ENCODE assay signal across 12 mouse cellular contexts in the genomic region with DNA sequence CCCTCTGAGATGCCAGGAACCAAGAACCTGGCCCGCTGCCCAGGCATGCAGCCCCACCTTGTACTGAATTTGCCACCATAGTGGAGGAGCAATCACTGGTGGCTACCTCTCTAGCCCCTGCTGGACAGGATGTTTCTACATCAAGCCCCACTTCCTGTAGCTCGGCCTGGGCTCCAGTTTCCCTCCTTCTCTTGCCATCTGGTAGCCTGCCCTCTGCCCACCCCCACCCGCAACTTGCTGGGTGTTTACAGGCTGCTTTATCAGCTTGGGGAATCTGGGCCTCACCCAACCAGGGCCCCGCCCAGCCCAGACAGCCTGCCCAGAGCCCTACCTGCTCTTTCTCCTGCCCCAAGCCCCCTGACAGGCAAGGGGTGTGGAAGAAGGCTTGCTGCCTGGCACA. TPM values are rescaled to one million over a fixed set of nuclear protein-coding genes. Genes with fewer than 3 reads are reported as not detected.
DNase-seq lines count a peak whose midpoint lies in the region; ATAC-seq and TF ChIP-seq lines count a peak whose summit lies in the region.
"Had no signal": no experiment of that assay in that cellular context is flagged by ENCODE, and none has a peak within 500 bp of the region (broad histone marks: within the 10 kb centered on the region; RNA-seq: fewer than 3 reads in every experiment).

No protein-coding gene starts in this region.

- H3K4me1 ChIP-seq in liver, embryonic 14.5 days (replicated peaks; ENCODE audit: control insufficient read depth in 2 of 2, insufficient read depth in 2 of 2, low read length in 1 of 2) = peaks cover 6 to 23% of the 10 kb centered on the region in 2 experiments
- no peaks in the 10 kb centered on the region for H3K4me1 ChIP-seq in stomach, embryonic 15.5 days

- no peaks in the 10 kb centered on the region for H3K36me3 ChIP-seq in liver, embryonic 14.5 days (replicated peaks; ENCODE audit: control insufficient read depth, insufficient read depth, low read depth)
- H3K36me3 ChIP-seq in stomach, embryonic 15.5 days = no peaks in the 10 kb centered on the region

- H3K9ac ChIP-seq in liver, embryonic 14.5 days (replicated peaks) = no peak overlapping the region
- no peak overlapping the region for H3K9ac ChIP-seq in stomach, embryonic 15.5 days

- H3K27me3 ChIP-seq in liver, embryonic 14.5 days (ENCODE audit: control insufficient read depth, insufficient read depth, low read length) = no peaks in the 10 kb centered on the region
- H3K27me3 ChIP-seq in stomach, embryonic 15.5 days (replicated peaks) = no peaks in the 10 kb centered on the region

- H3K4me3 ChIP-seq in liver, embryonic 14.5 days (ENCODE audit: insufficient read depth in 1 of 2, low read depth in 2 of 2, low read length in 2 of 2) = no peak overlapping the region
- no peak overlapping the region for H3K4me3 ChIP-seq in stomach, embryonic 15.5 days (replicated peaks)

- peak; percentile 59; the same call in 1 of the 2 replicates for ATAC-seq in liver, embryonic 14.5 days (ENCODE audit: insufficient read depth)
- ATAC-seq in stomach, embryonic 15.5 days (ENCODE audit: insufficient read depth, low FRiP score, low read depth) = peak; percentile 69; the same call in 1 of the 2 replicates
- ATAC-seq: forebrain, embryonic 16.5 days; midbrain, embryonic 16.5 days had no signal

- DNase-seq in adrenal gland, postnatal 36 days = peak; percentile 29 to 36
- no peak for DNase-seq in adrenal gland, adult 8-10 months
- peak; percentile 42 for DNase-seq in thymus, postnatal 14 days
- DNase-seq in thymus, postnatal 10 days (ENCODE audit: low spot score in 2 of 2) = no peak
- DNase-seq in liver, embryonic 14.5 days (ENCODE audit: low read depth in 3 of 3, low spot score in 3 of 3) = no peak
- no peak for DNase-seq in left cerebral cortex, postnatal 4 days
- no peak for DNase-seq in left cerebral cortex, postnatal 14 days (ENCODE audit: low spot score in 2 of 2)
- DNase-seq: adrenal gland, adult 2 months; right cerebral cortex, postnatal 25 days had no signal

- H3K9me3 ChIP-seq in liver, embryonic 14.5 days (ENCODE audit: control insufficient read depth, low read length) = no peaks in the 10 kb centered on the region
- no peaks in the 10 kb centered on the region for H3K9me3 ChIP-seq in stomach, embryonic 15.5 days

- intact Hi-C loops in left cerebral cortex, postnatal 4 days (cut with DNase I) = no loop called here
- intact Hi-C loops in left cerebral cortex, postnatal 14 days (cut with DNase I) = no loop called here

- H3K27ac ChIP-seq in liver, embryonic 14.5 days = no peak overlapping the region
- 0 out of 2 replicates have a peak overlapping the region, but pooled peaks have one; percentile 7 for H3K27ac ChIP-seq in stomach, embryonic 15.5 days

- no peak for TF ChIP-seq EP300 in liver, embryonic 14.5 days (IDR thresholded peaks at IDR 0.05; ENCODE audit: low read depth)

- TF ChIP-seq CTCF in liver, embryonic 14.5 days (IDR thresholded peaks at IDR 0.05; ENCODE audit: low read depth) = no peak

- 23% methylated on average over 4 of the region's 4 CpGs for WGBS in liver, embryonic 14.5 days (ENCODE audit: insufficient replicate concordance)
- WGBS in stomach, embryonic 15.5 days = 43% methylated on average over 4 of the region's 4 CpGs

- H3K4me2 ChIP-seq in liver, embryonic 14.5 days (ENCODE audit: low read depth) = peak overlapping the region; percentile 22; the same call in 1 of the 2 replicates
- no peak overlapping the region for H3K4me2 ChIP-seq in stomach, embryonic 15.5 days

RNA-seq across cellular contexts. Expression of gene Elf4, which starts 23.9 kb away (rescaled TPM):
- total RNA-seq in adrenal gland, postnatal 36 days (2021) = 10 to 100 TPM; 10.9 to 19.1 TPM
- total RNA-seq in adrenal gland, adult 8-10 months (2022) = 10 to 100 TPM; 11.1 to 18.4 (median 13.9) TPM
- polyA plus RNA-seq in liver, embryonic 14.5 days (2012; rRNA removed) = 3.5 and 3.8 TPM in 2 replicates
- polyA plus RNA-seq in liver, embryonic 14.5 days (2014; fragmentation: Nextera tagmentation; extraction: Ambion mirVana) = 2.5 and 2.6 TPM in 2 replicates
- 9.2 and 10.6 TPM in 2 replicates for polyA plus RNA-seq in stomach, embryonic 15.5 days (2015; fragmentation: Nextera tagmentation; extraction: Ambion mirVana)
- total RNA-seq in left cerebral cortex, postnatal 4 days (2021) = 1 to 10 TPM; 1.1 to 1.5 TPM
- 1 to 10 TPM in 1 of 2 experiments, under 1 TPM in 1; 0.87 to 1.2 TPM for total RNA-seq in left cerebral cortex, postnatal 14 days (2021)

Comparison
In these comparisons a context has a peak if more than half of its experiments do, and no peak if none do; other contexts are left out.
1. DNase-seq: peak in adrenal gland, postnatal 36 days (2 of 2) and thymus, postnatal 14 days (single experiment); none in adrenal gland, adult 8-10 months (single experiment), thymus, postnatal 10 days (0 of 2), liver, embryonic 14.5 days (0 of 3), left cerebral cortex, postnatal 4 days (single experiment) and left cerebral cortex, postnatal 14 days (0 of 2).
2. RNA of gene Elf4, which starts 23.9 kb away (total RNA-seq): 10.9 to 19.1 TPM in adrenal gland, postnatal 36 days and 11.1 to 18.4 TPM in adrenal gland, adult 8-10 months; 1.1 to 1.5 TPM in left cerebral cortex, postnatal 4 days and 0.87 to 1.2 TPM in left cerebral cortex, postnatal 14 days; every median in the first group is over 4 times any median in the second.